Mouse (Mus musculus) layer of hippocampus, adult 9-11 months (tissue): ENCODE data around the gene Gpc5.

ENCODE experiments used
- DNase-seq: peaks from one replicate; pipeline ENCODE4 v3.0.0; 2022

The Gpc5 gene

GRCm38 (mm10) chr14:115107467-115107866 is 15.5 kb downstream of the Gpc5 start:
- no peak for DNase-seq

GRCm38 (mm10) chr14:115118626-115119025 is 26.6 kb downstream of the Gpc5 start:
- DNase-seq: no peak

- no peak for DNase-seq
Observed at GRCm38 (mm10) chr14:115148821-115149220, 56.8 kb downstream of the Gpc5 start.

GRCm38 (mm10) chr14:115156597-115156996 is 64.6 kb downstream of the Gpc5 start:
- no peak for DNase-seq

- DNase-seq: no peak
Observed at GRCm38 (mm10) chr14:115177322-115177836, 85.4 kb downstream of the Gpc5 start.

- DNase-seq: no peak
Observed at GRCm38 (mm10) chr14:115179925-115180324, 87.9 kb downstream of the Gpc5 start.

GRCm38 (mm10) chr14:115188256-115188655 is 96.2 kb downstream of the Gpc5 start:
- no peak for DNase-seq

- DNase-seq: no peak
Observed at GRCm38 (mm10) chr14:115228075-115228474, 136.1 kb downstream of the Gpc5 start.

GRCm38 (mm10) chr14:115236387-115236786 is 144.4 kb downstream of the Gpc5 start:
- DNase-seq: no peak

- no peak for DNase-seq
Observed at GRCm38 (mm10) chr14:115240621-115241373, 148.8 kb downstream of the Gpc5 start.

- DNase-seq: no peak
Observed at GRCm38 (mm10) chr14:115250537-115250936, 158.5 kb downstream of the Gpc5 start.

GRCm38 (mm10) chr14:115251791-115252190 is 159.8 kb downstream of the Gpc5 start:
- DNase-seq: no peak

- DNase-seq: no peak
Observed at GRCm38 (mm10) chr14:115253155-115253554, 161.1 kb downstream of the Gpc5 start.

GRCm38 (mm10) chr14:115253685-115254084 is 161.7 kb downstream of the Gpc5 start:
- no peak for DNase-seq

GRCm38 (mm10) chr14:115269703-115270402 is 177.8 kb downstream of the Gpc5 start:
- DNase-seq: no peak

- peak; percentile 3 for DNase-seq
Observed at GRCm38 (mm10) chr14:115270445-115270844, 178.4 kb downstream of the Gpc5 start.

GRCm38 (mm10) chr14:115282782-115283181 is 190.8 kb downstream of the Gpc5 start:
- DNase-seq: no peak

GRCm38 (mm10) chr14:115324247-115324646 is 232.2 kb downstream of the Gpc5 start:
- no peak for DNase-seq

GRCm38 (mm10) chr14:115326426-115326825 is 234.4 kb downstream of the Gpc5 start:
- no peak for DNase-seq

- no peak for DNase-seq
Observed at GRCm38 (mm10) chr14:115339084-115339483, 247.1 kb downstream of the Gpc5 start.

GRCm38 (mm10) chr14:115342597-115342996 is 250.6 kb downstream of the Gpc5 start:
- DNase-seq: no peak

- no peak for DNase-seq
Observed at GRCm38 (mm10) chr14:115349448-115349847, 257.4 kb downstream of the Gpc5 start.

GRCm38 (mm10) chr14:115365320-115365935 is 273.4 kb downstream of the Gpc5 start:
- no peak for DNase-seq
